Mouse (Mus musculus): ENCODE results near the gene Wdr66. TPM values are rescaled to one million over a fixed set of nuclear protein-coding genes. Genes with fewer than 3 reads are reported as not detected.

Gene Wdr66
- polyA plus RNA-seq, 1 experiment from 2014 or later = 0.64 TPM

GRCm38 (mm10) chr5:123368869-123369488 is 117.1 kb downstream of the Wdr66 start:
- H3K9me3 ChIP-seq (replicated peaks; ENCODE audit: control insufficient read depth, low read length) = no peaks in the 10 kb centered on the region
- ATAC-seq (replicated peaks; ENCODE audit: insufficient number of reproducible peaks, low FRiP score, low TSS enrichment) = no peak
- H3K4me3 ChIP-seq (ENCODE audit: low read depth, low read length) = no peak overlapping the region
- H3K4me1 ChIP-seq (ENCODE audit: control insufficient read depth, insufficient read depth, low read length) = peaks cover 9% of the 10 kb centered on the region
- no peak overlapping the region for H3K9ac ChIP-seq (ENCODE audit: low read depth, low read length)
- no peak overlapping the region for H3K4me2 ChIP-seq
- peaks cover 27% of the 10 kb centered on the region for H3K36me3 ChIP-seq (ENCODE audit: control insufficient read depth, insufficient read depth, low read length)
- H3K27ac ChIP-seq (ENCODE audit: low read depth, low read length) = no peak overlapping the region
- WGBS (ENCODE audit: insufficient replicate concordance) = 76% methylated on average over 13 of the region's 13 CpGs
- no peaks in the 10 kb centered on the region for H3K27me3 ChIP-seq (ENCODE audit: control insufficient read depth, insufficient read depth, low read length)

GRCm38 (mm10) chr5:123370049-123370448 is 118.1 kb downstream of the Wdr66 start:
- 80% methylated on average over 5 of the region's 5 CpGs for WGBS (ENCODE audit: insufficient replicate concordance)
- peaks cover 27% of the 10 kb centered on the region for H3K36me3 ChIP-seq (ENCODE audit: control insufficient read depth, insufficient read depth, low read length)

GRCm38 (mm10) chr5:123375262-123375661 is 123.4 kb downstream of the Wdr66 start:
- Histone ChIP-seq H3K4me1 (ENCODE audit: control insufficient read depth, insufficient read depth, low read length) (peaks cover 12% of the 10 kb centered on the region), H3K4me2 (no peak overlapping the region), H3K27me3 (ENCODE audit: control insufficient read depth, insufficient read depth, low read length) (no peaks in the 10 kb centered on the region), H3K27ac (ENCODE audit: low read depth, low read length) (no peak overlapping the region), H3K36me3 (ENCODE audit: control insufficient read depth, insufficient read depth, low read length) (peaks cover 27% of the 10 kb centered on the region), H3K4me3 (ENCODE audit: low read depth, low read length) (no peak overlapping the region), H3K9ac (ENCODE audit: low read depth, low read length) (no peak overlapping the region), H3K9me3 (replicated peaks; ENCODE audit: control insufficient read depth, low read length) (no peaks in the 10 kb centered on the region)
- ATAC-seq (replicated peaks; ENCODE audit: insufficient number of reproducible peaks, low FRiP score, low TSS enrichment) = no peak
- 87% methylated on average over 10 of the region's 10 CpGs for WGBS (ENCODE audit: insufficient replicate concordance)

More at GRCm38 (mm10) chr5:123370049-123370448, 118.1 kb downstream of the Wdr66 start:
- Histone ChIP-seq H3K27ac (ENCODE audit: low read depth, low read length) (no peak overlapping the region), H3K27me3 (ENCODE audit: control insufficient read depth, insufficient read depth, low read length) (no peaks in the 10 kb centered on the region), H3K4me2 (no peak overlapping the region), H3K4me1 (ENCODE audit: control insufficient read depth, insufficient read depth, low read length) (no peaks in the 10 kb centered on the region), H3K4me3 (ENCODE audit: low read depth, low read length) (no peak overlapping the region), H3K9ac (ENCODE audit: low read depth, low read length) (no peak overlapping the region), H3K9me3 (replicated peaks; ENCODE audit: control insufficient read depth, low read length) (no peaks in the 10 kb centered on the region)
- ATAC-seq (replicated peaks; ENCODE audit: insufficient number of reproducible peaks, low FRiP score, low TSS enrichment) = no peak

GRCm38 (mm10) chr5:123375793-123376452 is 124.0 kb downstream of the Wdr66 start:
- 88% methylated on average over 6 of the region's 6 CpGs for WGBS (ENCODE audit: insufficient replicate concordance)
- H3K27ac ChIP-seq (ENCODE audit: low read depth, low read length) = no peak overlapping the region

DNA sequence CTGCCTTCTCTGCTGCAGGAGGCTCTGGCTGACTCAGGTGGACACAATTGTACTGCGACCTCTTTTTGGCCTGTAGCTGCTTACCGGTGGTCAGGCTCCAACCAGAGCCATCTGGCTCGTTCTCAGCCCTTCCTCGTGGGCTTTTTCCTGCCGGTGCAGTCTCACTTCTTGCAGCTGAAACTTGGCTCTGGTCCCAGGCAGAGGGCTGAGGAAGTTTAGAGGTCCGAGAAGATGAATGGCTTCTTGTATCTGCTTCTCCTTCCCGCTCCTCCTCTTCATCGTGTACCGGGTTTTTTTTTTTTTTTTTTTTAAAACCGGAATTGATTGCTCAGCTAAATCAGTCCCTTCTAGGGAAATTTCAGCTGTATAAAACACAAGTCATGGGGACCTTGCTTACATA is 124.7 kb downstream of the Wdr66 start:
- Histone ChIP-seq H3K9me3 (replicated peaks; ENCODE audit: control insufficient read depth, low read length) (no peaks in the 10 kb centered on the region), H3K27ac (ENCODE audit: low read depth, low read length) (no peak overlapping the region), H3K36me3 (ENCODE audit: control insufficient read depth, insufficient read depth, low read length) (peaks cover 17% of the 10 kb centered on the region), H3K4me2 (no peak overlapping the region), H3K9ac (ENCODE audit: low read depth, low read length) (no peak overlapping the region), H3K27me3 (ENCODE audit: control insufficient read depth, insufficient read depth, low read length) (no peaks in the 10 kb centered on the region), H3K4me3 (ENCODE audit: low read depth, low read length) (no peak overlapping the region), H3K4me1 (ENCODE audit: control insufficient read depth, insufficient read depth, low read length) (peaks cover 12% of the 10 kb centered on the region)
- 46% methylated on average over 10 of the region's 10 CpGs for WGBS (ENCODE audit: insufficient replicate concordance)
- ATAC-seq (replicated peaks; ENCODE audit: insufficient number of reproducible peaks, low FRiP score, low TSS enrichment) = no peak

More at GRCm38 (mm10) chr5:123375793-123376452, 124.0 kb downstream of the Wdr66 start:
- H3K9ac ChIP-seq (ENCODE audit: low read depth, low read length) = no peak overlapping the region
- H3K4me2 ChIP-seq = no peak overlapping the region
- H3K36me3 ChIP-seq (ENCODE audit: control insufficient read depth, insufficient read depth, low read length) = peaks cover 23% of the 10 kb centered on the region
- no peaks in the 10 kb centered on the region for H3K27me3 ChIP-seq (ENCODE audit: control insufficient read depth, insufficient read depth, low read length)
- ATAC-seq (replicated peaks; ENCODE audit: insufficient number of reproducible peaks, low FRiP score, low TSS enrichment) = no peak
- peaks cover 12% of the 10 kb centered on the region for H3K4me1 ChIP-seq (ENCODE audit: control insufficient read depth, insufficient read depth, low read length)
- no peaks in the 10 kb centered on the region for H3K9me3 ChIP-seq (replicated peaks; ENCODE audit: control insufficient read depth, low read length)
- no peak overlapping the region for H3K4me3 ChIP-seq (ENCODE audit: low read depth, low read length)

Other genes starting within 250 kb of the Wdr66 start
- gene Orai1, start 237.0 kb upstream of the Wdr66 start, polyA plus RNA-seq (2014; fragmentation: Nextera tagmentation; extraction: Ambion mirVana) = 12.5 and 15.1 TPM in 2 replicates
- 0.69 TPM in 1 of 2 replicates, not detected in the other for gene Morn3, start 205.1 kb upstream of the Wdr66 start, polyA plus RNA-seq (2014; fragmentation: Nextera tagmentation; extraction: Ambion mirVana)
- gene Tmem120b, start 183.7 kb upstream of the Wdr66 start, polyA plus RNA-seq (2014; fragmentation: Nextera tagmentation; extraction: Ambion mirVana) = 9.6 and 11.4 TPM in 2 replicates
- 1.4 and 1.7 TPM in 2 replicates for gene Rhof, start 119.4 kb upstream of the Wdr66 start, polyA plus RNA-seq (2014; fragmentation: Nextera tagmentation; extraction: Ambion mirVana)
- gene Setd1b, start 109.9 kb upstream of the Wdr66 start, polyA plus RNA-seq (2014; fragmentation: Nextera tagmentation; extraction: Ambion mirVana) = 6.4 and 8.0 TPM in 2 replicates
- 59.5 and 66.7 TPM in 2 replicates for gene Psmd9, start 82.7 kb upstream of the Wdr66 start, polyA plus RNA-seq (2014; fragmentation: Nextera tagmentation; extraction: Ambion mirVana)
- not detected in 2 replicates for gene Hpd, start 69.4 kb upstream of the Wdr66 start, polyA plus RNA-seq (2014; fragmentation: Nextera tagmentation; extraction: Ambion mirVana)
- gene Bcl7a, start 91.7 kb downstream of the Wdr66 start, polyA plus RNA-seq (2014; fragmentation: Nextera tagmentation; extraction: Ambion mirVana) = 15.2 and 16.2 TPM in 2 replicates
- 12.0 and 15.2 TPM in 2 replicates for gene Mlxip, start 142.7 kb downstream of the Wdr66 start, polyA plus RNA-seq (2014; fragmentation: Nextera tagmentation; extraction: Ambion mirVana)
- not detected in 2 replicates for gene Lrrc43, start 237.2 kb downstream of the Wdr66 start, polyA plus RNA-seq (2014; fragmentation: Nextera tagmentation; extraction: Ambion mirVana)
- not detected in 2 replicates for gene Il31, start 237.4 kb downstream of the Wdr66 start, polyA plus RNA-seq (2014; fragmentation: Nextera tagmentation; extraction: Ambion mirVana)